Comparison of ENCODE assay signal across 14 mouse cellular contexts in genomic region chr1:67286338-67286737, GRCm38 (mm10).
"Had no signal": no experiment of that assay in that cellular context is flagged by ENCODE, and none has a peak within 500 bp of the region (broad histone marks: within the 10 kb centered on the region; RNA-seq: fewer than 3 reads in every experiment).

No protein-coding gene starts in this region.

- DNase-seq: gastrocnemius, postnatal 14 days; gastrocnemius, postnatal 36 days; heart, adult 11 months; heart, adult 2 months; heart, postnatal 14 days; heart, postnatal 36 days; kidney, adult 11 months; kidney, adult 2 months; kidney, adult 9 months; kidney, postnatal 14 days; kidney, postnatal 36 days; layer of hippocampus, adult 9-11 months; layer of hippocampus, postnatal 36 days; left cerebral cortex, postnatal 4 days had no signal
